Mouse (Mus musculus): ENCODE results near the gene Cldn34b1. TPM values are rescaled to one million over a fixed set of nuclear protein-coding genes. Genes with fewer than 3 reads are reported as not detected.
"Not testable (repeated sequence)": the region's sequence is repeated elsewhere in the genome, so short reads cannot be mapped to it uniquely, and the experiment has no call there.

The Cldn34b1 gene
- not detected in 2 replicates for polyA plus RNA-seq (2016; fragmentation: Nextera tagmentation; extraction: Ambion mirVana)

DNA sequence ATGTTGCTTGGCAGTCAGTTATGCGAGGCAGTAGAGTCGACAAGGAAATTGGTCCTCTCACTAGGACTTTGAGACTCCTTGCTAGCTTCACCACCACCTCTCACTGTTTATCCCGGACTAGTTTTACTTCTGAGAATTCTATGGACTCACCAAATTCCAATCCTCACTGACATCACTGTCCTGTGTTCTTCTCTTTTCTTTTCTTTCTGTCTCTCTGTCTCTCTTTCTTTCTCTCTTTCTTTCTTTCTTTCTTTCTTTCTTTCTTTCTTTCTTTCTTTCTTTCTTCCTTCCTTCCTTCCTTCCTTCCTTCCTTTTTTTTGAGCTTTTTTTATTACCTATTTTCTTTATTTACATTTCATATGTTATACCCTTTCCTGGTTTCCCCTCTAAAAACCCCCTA is at the start of gene Cldn34b1:
Gene Cldn34b1, minus strand, starts transcription at position 101 of the 400 bp plus-strand sequence.
- not testable (repeated sequence) for H3K9me3 ChIP-seq (replicated peaks); H3K4me1 ChIP-seq; H3K27ac ChIP-seq (replicated peaks); H3K4me3 ChIP-seq; DNase-seq (ENCODE audit: low spot score); H3K27me3 ChIP-seq (ENCODE audit: low read depth, poor library complexity, severe bottlenecking); H3K36me3 ChIP-seq
- 86% methylated on average over 3 of the region's 3 CpGs for WGBS

DNA sequence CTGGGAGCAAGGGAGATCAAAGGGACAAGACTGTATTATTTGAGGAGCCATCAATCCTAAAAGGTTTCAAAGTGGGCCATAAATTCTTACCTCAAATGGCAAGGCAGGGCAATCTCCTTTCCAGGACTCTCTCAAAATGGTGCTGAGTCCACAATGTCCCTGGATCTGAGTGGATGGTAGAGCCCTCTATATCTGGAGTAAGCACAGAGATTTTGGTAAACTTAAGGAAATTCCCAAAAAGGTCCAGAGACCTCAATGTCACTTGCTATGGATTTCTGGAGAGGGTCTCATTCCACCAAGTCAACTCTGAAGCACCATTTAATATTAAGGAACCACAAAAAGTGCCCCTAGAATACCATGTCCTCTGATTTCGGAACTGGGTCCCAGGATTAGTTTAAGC is 45.8 kb upstream of the Cldn34b1 start, which contains the start of gene Magea6:
Gene Magea6, minus strand, starts transcription at position 101 of the 400 bp plus-strand sequence.
- WGBS: 76% methylated on average over 1 of the region's 1 CpGs
- not testable (repeated sequence) for H3K27ac ChIP-seq (replicated peaks); H3K4me3 ChIP-seq; H3K27me3 ChIP-seq (ENCODE audit: low read depth, poor library complexity, severe bottlenecking); H3K9me3 ChIP-seq (replicated peaks); DNase-seq (ENCODE audit: low spot score); H3K36me3 ChIP-seq; H3K4me1 ChIP-seq

Other genes with a start within 250 kb of the Cldn34b1 start
- not detected in 2 replicates for gene Magea6, start 45.7 kb upstream of the Cldn34b1 start, polyA plus RNA-seq (2016; fragmentation: Nextera tagmentation; extraction: Ambion mirVana)
- gene Magea3, start 59.2 kb upstream of the Cldn34b1 start, polyA plus RNA-seq (2016; fragmentation: Nextera tagmentation; extraction: Ambion mirVana): not detected in 2 replicates
- gene Magea8, start 105.6 kb upstream of the Cldn34b1 start, polyA plus RNA-seq (2016; fragmentation: Nextera tagmentation; extraction: Ambion mirVana): not detected in 2 replicates
- not detected in 2 replicates for gene Magea5, start 172.9 kb upstream of the Cldn34b1 start, polyA plus RNA-seq (2016; fragmentation: Nextera tagmentation; extraction: Ambion mirVana)
- gene Magea1, start 199.5 kb upstream of the Cldn34b1 start, polyA plus RNA-seq (2016; fragmentation: Nextera tagmentation; extraction: Ambion mirVana): not detected in 2 replicates
- not detected in 2 replicates for gene Magea2, start 203.4 kb upstream of the Cldn34b1 start, polyA plus RNA-seq (2016; fragmentation: Nextera tagmentation; extraction: Ambion mirVana)
- gene Cldn34b2, start 238.1 kb upstream of the Cldn34b1 start, polyA plus RNA-seq (2016; fragmentation: Nextera tagmentation; extraction: Ambion mirVana): not detected in 2 replicates